Mouse (Mus musculus): ENCODE results near the gene S100pbp.

S100pbp gene

DNA sequence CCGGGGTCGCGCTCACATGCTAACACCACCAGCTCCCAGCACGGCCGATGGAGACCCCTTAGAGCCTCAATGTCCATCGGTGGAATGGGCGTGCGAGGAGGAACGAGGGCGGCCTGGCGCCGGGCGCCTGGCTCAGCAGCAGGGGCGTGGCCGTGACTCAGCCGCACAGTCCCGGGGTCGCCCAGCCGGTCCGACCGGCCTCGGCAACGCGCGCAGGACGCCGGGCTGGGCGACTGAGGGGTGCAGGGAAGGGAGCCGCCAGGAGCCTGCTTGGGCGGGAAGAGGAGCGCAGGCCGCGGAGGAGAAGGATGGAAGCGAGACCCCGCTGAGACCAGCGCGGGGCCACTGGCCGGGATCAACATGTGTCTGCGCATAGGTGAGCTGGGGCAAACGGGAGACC, 84.2 kb downstream of the S100pbp start, which contains the start of gene Tmem54:
Gene Tmem54 (plus strand): TSS at position 193 of the 400 bp plus-strand sequence.
- DNase-seq (ENCODE audit: low spot score), result no peak

DNA sequence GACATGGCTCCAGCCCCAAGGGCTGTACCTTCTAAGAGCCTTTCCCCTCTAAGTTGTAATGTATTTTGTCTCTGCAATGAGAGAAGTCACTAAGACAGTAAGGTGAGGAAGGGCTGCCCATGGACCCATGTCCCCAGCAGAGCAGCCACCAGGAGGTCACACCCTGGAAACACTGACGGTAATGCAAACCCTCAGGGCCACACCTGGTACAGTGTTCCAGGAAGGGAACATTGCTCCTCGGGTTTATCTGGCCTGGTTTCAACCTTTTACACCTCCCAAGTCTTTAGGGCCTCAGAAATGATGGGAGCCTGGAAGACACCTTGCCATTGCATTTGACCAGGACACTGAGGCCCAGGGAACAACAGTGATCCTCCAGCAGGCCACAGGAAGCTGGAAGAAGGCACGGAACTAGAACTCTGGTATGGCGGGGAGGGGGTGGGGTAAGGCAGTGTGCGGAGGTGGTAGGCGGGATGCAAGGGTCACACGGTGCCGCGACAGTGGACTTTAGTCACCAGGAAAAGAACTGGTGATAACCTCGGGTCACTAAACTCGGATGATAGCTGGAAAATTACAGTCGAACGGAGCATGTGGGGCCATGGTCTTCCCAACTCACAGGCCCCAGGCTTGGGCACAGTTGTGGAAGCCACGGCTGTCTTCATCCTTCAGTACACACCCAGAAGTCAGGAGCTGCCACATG, 87.2 kb downstream of the S100pbp start:
- no peak for DNase-seq (ENCODE audit: low spot score)

All from retina, embryonic 14.5 days (tissue).